Mouse (Mus musculus) lung, embryonic 14.5 days (tissue): ENCODE measurements around the gene Coq6. TPM values are rescaled to one million over a fixed set of nuclear protein-coding genes. Genes with fewer than 3 reads are reported as not detected.

Experiments
- ATAC-seq: fragments of 200-750 bp; cut with Nextera tagmentation; 2 replicates; pipeline ENCODE4 v1.8.0; 2017; ENCODE audit warnings: mild to moderate bottlenecking, moderate TSS enrichment, moderate library complexity; ENCODE audit not compliant: insufficient read depth
- DNase-seq: peaks from one replicate; pipeline ENCODE4 v3.0.0-alpha.2; 2015
- H3K27ac ChIP-seq: fragments of 300-500 bp; sonication (generic); 2 replicates; pipeline ENCODE4 v1.5.1; 2014; ENCODE audit warnings: low read depth, mild to moderate bottlenecking, moderate library complexity
- H3K27me3 ChIP-seq: fragments of 300-500 bp; sonication (generic); 2 replicates; pipeline ENCODE4 v1.6.1; 2014; ENCODE audit warnings: low read length, control low read depth; ENCODE audit not compliant: insufficient read depth
- H3K36me3 ChIP-seq: fragments of 300-500 bp; sonication (generic); 2 replicates; pipeline ENCODE4 v1.6.1; 2014; ENCODE audit warnings: control low read depth; ENCODE audit not compliant: insufficient read depth
- H3K4me1 ChIP-seq: fragments of 300-500 bp; sonication (generic); 2 replicates; pipeline ENCODE4 v1.6.1; 2014; ENCODE audit warnings: antibody characterized with exemption, control low read depth; ENCODE audit not compliant: insufficient read depth
- H3K4me2 ChIP-seq: fragments of 300-500 bp; sonication (generic); 2 replicates; pipeline ENCODE4 v1.6.1; 2014; ENCODE audit warnings: mild to moderate bottlenecking
- H3K4me3 ChIP-seq: fragments of 300-500 bp; sonication (generic); 2 replicates; pipeline ENCODE4 v1.5.1; 2014; ENCODE audit warnings: low read depth, low read length
- H3K9ac ChIP-seq: fragments of 300-500 bp; sonication (generic); 2 replicates; pipeline ENCODE4 v1.6.1; 2014
- H3K9me3 ChIP-seq: fragments of 300-500 bp; sonication (generic); 2 replicates; pipeline ENCODE4 v1.6.1; 2016; ENCODE audit warnings: low read depth, low read length, control low read depth
- CTCF ChIP-seq: IDR thresholded peaks from 2 replicates; pipeline ENCODE4 v1.5.1; 2016; ENCODE audit warnings: antibody characterized with exemption, low read depth
- WGBS: fragments of 180-500 bp; shearing (Covaris S2); extraction: QIAGEN DNeasy Blood & Tissue Kit; methylation state at CpG from one replicate; pipeline ENCODE4 v1.1.7; 2014; 5-methylcytosine and 5-hydroxymethylcytosine counted together
- polyA plus RNA-seq: library from polyadenylated mRNA; unstranded; fragments of >200 nt; fragmentation: Nextera tagmentation; extraction: Ambion mirVana; gene quantifications from 2 replicates; pipeline ENCODE4 v1.2.1, GENCODE M21; 2014

The Coq6 gene
- polyA plus RNA-seq, 1 experiment from 2014 or later = 51.1 TPM

DNA sequence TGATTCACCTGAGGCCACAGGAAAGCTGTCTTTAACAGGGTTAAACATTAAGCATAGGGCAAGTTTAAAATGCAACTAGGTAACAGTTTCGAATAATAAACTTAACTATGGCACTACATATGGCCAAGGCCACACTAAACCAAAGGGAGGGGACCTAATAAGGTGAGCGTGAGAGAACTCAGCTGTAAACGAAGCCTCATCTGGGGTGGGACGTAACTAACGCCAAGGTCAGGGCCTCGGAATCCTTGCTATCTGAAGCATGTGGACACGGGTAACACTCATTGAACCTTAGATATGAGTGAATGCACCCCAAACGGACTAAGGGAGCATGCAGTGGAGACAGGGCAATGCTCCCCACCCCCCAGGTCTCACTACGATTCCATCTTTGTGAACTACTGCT, 41.5 kb downstream of the Coq6 start:
- Histone ChIP-seq H3K4me1 (peaks cover 3% of the 10 kb centered on the region; the same call in 1 of the 2 replicates), H3K9me3 (no peaks in the 10 kb centered on the region), H3K4me2 (no peak overlapping the region), H3K9ac (no peak overlapping the region), H3K27me3 (no peaks in the 10 kb centered on the region), H3K36me3 (no peaks in the 10 kb centered on the region), H3K27ac (no peak overlapping the region), H3K4me3 (no peak overlapping the region)
- DNase-seq (no peak), ATAC-seq (no peak)
- TF ChIP-seq CTCF = no peak
- 57% methylated on average over 9 of the region's 9 CpGs for WGBS

DNA sequence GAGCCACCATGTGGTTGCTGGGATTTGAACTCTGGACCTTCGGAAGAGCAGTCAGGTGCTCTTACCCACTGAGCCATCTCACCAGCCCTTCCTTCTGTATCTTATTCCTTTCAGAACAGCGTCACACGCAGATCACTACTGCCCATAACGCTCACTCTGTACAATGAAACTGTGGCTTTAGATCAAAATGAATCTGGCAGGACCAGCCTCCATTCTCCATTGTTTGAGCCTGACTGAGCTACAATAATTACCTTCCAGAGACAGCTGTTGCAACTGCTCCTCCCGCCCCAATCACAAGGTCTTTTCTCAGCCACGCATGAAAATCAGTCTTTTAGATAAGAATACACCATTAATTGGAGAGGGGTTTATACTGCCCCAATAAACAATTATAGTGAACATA, 43.1 kb downstream of the Coq6 start:
- Histone ChIP-seq H3K36me3 (no peaks in the 10 kb centered on the region), H3K9ac (no peak overlapping the region), H3K4me2 (no peak overlapping the region), H3K9me3 (no peaks in the 10 kb centered on the region), H3K4me3 (no peak overlapping the region), H3K4me1 (peaks cover 3% of the 10 kb centered on the region; the same call in 1 of the 2 replicates), H3K27ac (no peak overlapping the region), H3K27me3 (no peaks in the 10 kb centered on the region)
- ATAC-seq = no peak
- DNase-seq = no peak
- 87% methylated on average over 6 of the region's 6 CpGs for WGBS
- no peak for TF ChIP-seq CTCF

DNA sequence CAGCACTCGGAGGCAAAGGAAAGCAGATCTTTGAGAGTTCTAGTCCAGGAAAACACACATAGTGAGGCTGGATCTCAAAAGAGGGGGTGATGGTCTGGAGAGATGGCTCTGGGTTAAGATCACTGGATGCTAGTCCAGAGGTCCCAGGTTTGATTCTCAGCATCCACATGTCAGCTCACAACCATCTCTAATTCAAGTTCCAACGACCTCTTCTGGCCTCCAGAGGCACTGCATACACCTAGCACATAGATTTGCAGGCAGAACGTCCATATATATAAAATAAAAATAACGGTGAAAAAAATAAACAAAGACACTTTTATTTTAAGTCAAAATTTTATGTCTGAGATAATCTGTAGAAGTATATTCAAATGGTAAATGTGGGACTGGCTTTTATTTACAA, 45.8 kb downstream of the Coq6 start:
- WGBS = 54% methylated on average over 4 of the region's 4 CpGs
- TF ChIP-seq CTCF = 0 out of 2 replicates have a peak, but pooled peaks have one; percentile 6
- H3K4me2 ChIP-seq = no peak overlapping the region
- no peak overlapping the region for H3K4me3 ChIP-seq
- DNase-seq (no peak), ATAC-seq (no peak)
- H3K9ac ChIP-seq = no peak overlapping the region
- peaks cover 3% of the 10 kb centered on the region; the same call in 1 of the 2 replicates for H3K4me1 ChIP-seq
- H3K27me3 ChIP-seq = no peaks in the 10 kb centered on the region
- H3K27ac ChIP-seq = no peak overlapping the region
- H3K9me3 ChIP-seq = no peaks in the 10 kb centered on the region
- no peaks in the 10 kb centered on the region for H3K36me3 ChIP-seq

DNA sequence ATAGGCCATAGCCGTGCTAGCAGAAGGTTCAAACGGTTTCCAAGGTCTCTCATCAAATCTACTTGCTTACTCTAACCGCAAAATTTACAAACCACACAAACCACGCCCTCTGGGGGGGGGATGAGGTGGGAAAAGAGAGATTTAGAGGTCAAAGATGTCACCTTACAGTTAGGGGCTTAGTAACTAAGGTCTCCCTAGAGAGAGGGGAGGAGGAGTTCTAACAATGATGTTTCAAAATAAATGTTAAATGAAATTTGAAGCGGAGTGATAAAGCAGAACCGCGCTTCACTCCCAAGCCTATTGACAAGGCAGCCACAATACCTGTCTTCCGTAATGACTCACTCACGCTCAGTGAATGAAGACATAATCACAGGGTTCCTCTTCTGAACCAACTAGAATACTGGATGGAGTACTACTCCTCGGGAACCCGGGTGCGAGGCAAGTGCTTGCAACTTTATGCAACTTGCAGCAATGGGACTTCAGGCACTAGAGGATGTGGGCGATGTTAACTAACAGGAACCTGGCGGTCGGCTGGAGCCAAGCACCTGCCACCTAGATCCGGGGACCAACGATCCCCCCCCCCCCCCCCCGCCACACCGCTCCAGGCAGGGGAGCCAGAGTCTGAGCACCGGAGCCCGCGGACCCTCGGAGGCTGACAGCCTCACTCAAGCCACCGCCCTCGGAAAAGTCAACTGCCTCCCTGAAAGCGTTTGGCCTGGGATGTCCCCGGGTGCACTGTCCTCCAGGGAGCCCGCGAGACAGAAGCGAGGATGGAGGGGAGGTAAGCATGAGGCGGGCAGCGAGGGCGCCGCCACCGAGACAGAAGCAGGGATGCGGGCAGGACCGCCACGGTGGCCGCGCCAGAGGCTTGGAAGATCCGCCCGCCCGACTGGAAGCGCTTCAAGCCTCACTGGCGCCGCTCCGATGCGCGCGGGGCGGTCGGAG, 46.7 kb downstream of the Coq6 start:
- TF ChIP-seq CTCF = no peak
- ATAC-seq (peak; percentile 76), DNase-seq (peak; percentile 39)
- 1% methylated on average over 46 of the region's 52 CpGs for WGBS
- Histone ChIP-seq H3K36me3 (no peaks in the 10 kb centered on the region), H3K9me3 (no peaks in the 10 kb centered on the region), H3K4me1 (peaks cover 3% of the 10 kb centered on the region; the same call in 1 of the 2 replicates), H3K9ac (peak overlapping the region; percentile 74), H3K27ac (peak overlapping the region; percentile 69), H3K4me2 (peak overlapping the region; percentile 96), H3K27me3 (no peaks in the 10 kb centered on the region), H3K4me3 (peak overlapping the region; percentile 72)

DNA sequence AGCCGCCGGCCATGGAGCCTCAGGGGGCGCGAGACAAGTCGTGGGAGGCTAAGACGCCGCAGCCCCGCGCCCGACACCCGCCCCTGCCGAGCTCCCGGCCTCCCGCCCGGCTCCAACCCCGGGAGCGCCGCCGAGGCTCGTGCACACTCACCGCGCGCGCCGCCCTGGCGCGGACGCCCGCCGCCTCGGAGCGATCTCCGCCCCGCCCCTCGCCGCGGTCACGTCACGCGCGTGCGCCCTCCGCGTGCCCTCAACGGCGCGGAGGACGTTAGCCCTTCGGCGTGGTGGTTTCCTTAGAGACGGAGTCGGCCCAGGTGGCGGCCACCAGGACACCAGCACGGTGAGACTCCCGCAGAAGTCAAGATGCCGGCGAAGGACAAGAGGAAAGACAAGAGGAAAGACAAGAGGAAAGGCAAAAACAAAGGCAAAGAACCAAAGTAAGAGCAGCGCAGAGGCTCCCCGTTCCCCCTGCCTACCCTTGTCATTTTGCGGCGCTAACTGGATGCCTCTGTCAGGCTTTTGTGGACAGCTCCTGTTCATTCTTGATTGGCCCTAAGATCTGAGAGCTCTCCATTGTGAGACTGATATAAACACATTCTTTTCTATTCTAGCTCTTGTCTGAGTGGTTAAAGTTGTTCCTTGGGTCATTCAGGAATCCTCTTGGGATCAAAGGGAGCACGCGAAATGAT, 47.5 kb downstream of the Coq6 start, which contains the start of the genes Entpd5 and Bbof1:
TSS of gene Entpd5 (minus strand) at position 211 of the 689 bp plus-strand sequence.
TSS of gene Bbof1 (plus strand) at position 253 of the 689 bp plus-strand sequence.
- Histone ChIP-seq H3K27me3 (no peaks in the 10 kb centered on the region), H3K4me2 (peak within 1 kb of the TSS; percentile 96), H3K9me3 (no peaks in the 10 kb centered on the region), H3K9ac (peak within 1 kb of the TSS; percentile 74), H3K27ac (peak within 1 kb of the TSS; percentile 69), H3K4me1 (peaks cover 3% of the 10 kb centered on the region; the same call in 1 of the 2 replicates), H3K4me3 (peak within 1 kb of the TSS; percentile 72), H3K36me3 (no peaks in the 10 kb centered on the region)
- peak; percentile 94 for DNase-seq
- ATAC-seq = peak; percentile 95
- 2% methylated on average over 63 of the region's 63 CpGs for WGBS
- TF ChIP-seq CTCF = no peak

DNA sequence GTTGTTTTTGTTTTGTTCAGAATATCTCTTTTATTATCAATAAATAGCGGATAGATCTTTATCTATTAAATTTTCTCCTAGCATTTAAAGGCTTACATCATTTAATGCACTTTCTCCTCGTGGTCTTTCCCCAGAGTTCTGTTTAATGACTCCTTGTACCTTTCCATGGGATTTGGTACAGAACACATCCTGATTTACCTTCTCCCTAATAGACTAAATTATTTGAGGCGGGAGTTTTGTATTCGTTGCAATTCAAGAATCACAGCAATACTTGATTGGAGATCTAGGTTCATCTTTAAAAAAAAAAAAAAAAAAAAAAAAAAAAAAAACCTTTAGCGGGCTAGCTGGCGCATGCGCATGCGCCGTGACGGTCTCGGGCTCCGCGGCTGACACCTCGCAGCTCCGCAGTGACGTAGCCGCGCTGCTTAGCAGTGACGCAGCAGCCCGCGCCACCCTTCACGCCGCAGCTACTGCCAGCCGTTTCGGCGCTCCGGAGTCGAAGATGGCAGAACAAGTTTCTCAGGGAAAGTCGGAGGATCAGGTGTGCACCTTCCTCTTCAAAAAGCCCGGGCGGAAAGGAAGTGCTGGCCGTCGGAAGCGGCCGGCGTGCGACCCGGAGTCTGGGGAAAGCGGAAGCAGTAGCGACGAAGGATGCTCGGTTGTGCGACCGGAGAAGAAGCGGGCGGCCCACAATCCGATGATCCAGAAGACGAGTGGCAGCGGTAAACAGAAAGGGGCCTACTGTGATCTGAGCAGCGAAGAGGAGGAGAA, 55.6 kb downstream of the Coq6 start, which contains the start of gene Rnf113a2:
TSS of gene Rnf113a2 (plus strand) at position 363 of the 771 bp plus-strand sequence.
- Histone ChIP-seq H3K36me3 (no peaks in the 10 kb centered on the region), H3K4me2 (peak within 1 kb of the TSS; percentile 85), H3K27me3 (no peaks in the 10 kb centered on the region), H3K27ac (peak within 1 kb of the TSS; percentile 65; the same call in 1 of the 2 replicates), H3K9ac (peak within 1 kb of the TSS; percentile 70), H3K4me3 (peak within 1 kb of the TSS; percentile 57), H3K4me1 (no peaks in the 10 kb centered on the region), H3K9me3 (peaks cover 5% of the 10 kb centered on the region; the same call in 1 of the 2 replicates)
- DNase-seq = peak; percentile 94
- TF ChIP-seq CTCF = no peak
- WGBS = 3% methylated on average over 50 of the region's 50 CpGs
- peak; percentile 92 for ATAC-seq
